Mouse (Mus musculus) urinary bladder, adult 2 months (tissue): ENCODE results near the gene Cep68. TPM values are rescaled to one million over a fixed set of nuclear protein-coding genes. Genes with fewer than 3 reads are reported as not detected.
A peak's percentile ranks its signal among the peaks of the same experiment; 100 is the strongest.

Experiments used
- DNase-seq: peaks from one replicate; pipeline ENCODE4 v3.0.0; 2022; ENCODE audit warnings: low spot score
- polyA plus RNA-seq: library from polyadenylated mRNA; depleted of rRNA; stranded (reverse); fragments of >200 nt; gene quantifications from 2 replicates; pipeline ENCODE4 v1.2.3, GENCODE M21; 2012; rRNA removed

Cep68 gene
- polyA plus RNA-seq, 1 experiment: 12.6 TPM

GRCm38 (mm10) chr11:20204870-20205446, 44.3 kb downstream of the Cep68 start:
- no peak for DNase-seq

GRCm38 (mm10) chr11:20204321-20204720, 44.9 kb downstream of the Cep68 start:
- DNase-seq: no peak

GRCm38 (mm10) chr11:20202299-20203011, 46.8 kb downstream of the Cep68 start:
- no peak for DNase-seq

GRCm38 (mm10) chr11:20201661-20202101, 47.5 kb downstream of the Cep68 start:
- DNase-seq: no peak

GRCm38 (mm10) chr11:20200713-20201575, 48.3 kb downstream of the Cep68 start, which contains the start of gene Rab1a:
Rab1a (plus strand) TSS chr11:20201432.
- DNase-seq: peak; percentile 99

GRCm38 (mm10) chr11:20193100-20193736, 56.0 kb downstream of the Cep68 start:
- no peak for DNase-seq

- DNase-seq: no peak
Measured at GRCm38 (mm10) chr11:20187271-20187670, 62.0 kb downstream of the Cep68 start.

Other genes starting within 250 kb of the Cep68 start
- 93.5 and 95.0 TPM in 2 replicates for gene Actr2, start 136.5 kb downstream of the Cep68 start, polyA plus RNA-seq
- 195 and 199 TPM in 2 replicates for gene Rab1a, start 48.0 kb downstream of the Cep68 start, polyA plus RNA-seq
- 2.9 and 4.5 TPM in 2 replicates for gene Slc1a4, start 83.3 kb upstream of the Cep68 start, polyA plus RNA-seq